Mouse (Mus musculus): ENCODE results near the gene Nelfe. TPM values are rescaled to one million over a fixed set of nuclear protein-coding genes. Genes with fewer than 3 reads are reported as not detected.
A peak's percentile ranks its signal among the peaks of the same experiment; 100 is the strongest.

Nelfe gene
- total RNA-seq, 1 experiment from 2014 or later: 58.4 TPM

DNA sequence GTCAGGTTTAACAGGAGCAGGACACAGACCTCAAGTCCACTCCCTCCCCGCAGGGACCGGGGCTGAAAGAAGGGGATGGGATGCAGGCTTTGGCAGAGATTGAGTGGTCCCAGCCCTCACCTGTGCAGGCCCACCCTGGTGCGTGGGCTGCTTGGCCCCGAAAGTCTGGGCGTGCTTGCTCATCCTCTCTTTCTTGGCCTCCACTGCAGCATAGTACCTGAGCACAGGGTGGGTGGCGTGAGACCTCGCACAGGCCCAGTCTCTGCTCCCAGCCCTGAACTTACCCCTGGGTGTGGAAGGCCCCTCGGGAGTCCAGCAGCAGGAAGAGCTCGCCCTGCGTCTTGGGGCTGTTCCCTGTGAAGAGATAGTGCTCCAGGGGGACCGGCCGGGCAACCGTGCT lies 5.3 kb upstream of the Nelfe start:
- DNase-seq: no peak

DNA sequence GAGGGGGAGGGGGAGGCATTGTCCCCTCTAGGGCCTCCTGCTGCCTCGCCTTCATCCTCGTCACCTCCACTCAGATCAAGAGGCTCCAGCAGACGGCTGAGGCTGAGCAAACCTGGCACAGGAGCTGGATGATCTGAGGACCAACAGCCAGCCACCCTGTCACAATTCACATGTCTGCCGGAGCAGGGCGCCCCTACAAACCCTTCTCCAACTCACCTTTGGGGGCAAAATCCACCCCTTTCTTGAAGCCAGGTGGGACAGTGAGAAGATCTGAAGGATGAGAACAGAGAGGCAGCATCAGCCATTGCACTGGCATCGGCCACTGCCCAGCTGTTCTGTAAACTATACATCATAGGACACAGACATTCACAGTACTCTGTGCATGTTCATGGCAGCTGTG lies 3.0 kb upstream of the Nelfe start:
- no peak for DNase-seq

DNA sequence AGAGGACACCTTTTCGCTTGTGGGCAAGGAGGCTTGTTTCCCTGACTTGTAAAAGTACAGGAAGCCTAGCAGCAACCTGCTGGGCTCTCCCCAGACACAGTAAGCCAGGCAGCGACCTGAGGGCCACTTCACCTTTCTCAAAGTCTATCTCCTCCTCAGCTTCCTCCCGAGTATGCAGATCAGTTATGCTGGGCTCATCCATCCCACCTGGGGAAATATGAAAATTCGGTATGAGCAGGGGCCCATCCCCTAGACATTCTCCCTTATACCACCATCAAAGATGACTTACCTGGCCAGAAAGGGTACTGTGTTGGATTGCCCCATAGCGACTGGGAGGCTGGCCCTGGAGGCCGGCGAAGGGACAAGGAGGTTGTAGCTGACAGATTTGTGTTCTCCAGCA lies 2.6 kb upstream of the Nelfe start:
- DNase-seq: no peak

DNA sequence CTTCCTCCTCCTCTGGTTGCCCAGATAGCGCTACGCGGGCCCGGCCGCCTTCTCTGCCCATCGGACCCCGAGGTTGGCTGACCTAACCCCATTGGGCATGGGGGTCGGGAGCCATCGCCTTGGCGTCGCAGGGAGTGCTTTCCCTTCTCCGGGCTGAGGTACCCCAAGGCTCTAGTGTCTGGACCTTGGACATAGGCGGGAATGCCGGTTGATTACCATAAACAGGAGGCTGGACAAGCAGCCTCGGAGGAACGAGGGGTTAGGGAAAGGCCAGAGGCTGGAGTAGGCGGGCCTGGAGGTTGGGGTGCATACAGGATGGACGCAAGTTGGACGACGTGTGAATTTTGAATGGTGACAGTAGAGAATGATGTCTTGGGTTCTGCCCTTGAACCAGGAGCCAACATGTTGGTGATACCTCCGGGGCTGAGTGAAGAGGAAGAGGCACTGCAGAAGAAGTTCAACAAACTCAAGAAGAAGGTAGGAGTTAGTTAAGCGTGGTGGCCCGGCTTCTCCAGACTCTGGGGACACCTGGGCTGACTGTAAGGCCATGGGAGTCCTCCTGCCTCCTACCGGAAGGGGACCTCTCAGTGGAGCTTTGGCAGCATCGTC lies 430 bp downstream of the Nelfe start:
- no peak for DNase-seq

DNA sequence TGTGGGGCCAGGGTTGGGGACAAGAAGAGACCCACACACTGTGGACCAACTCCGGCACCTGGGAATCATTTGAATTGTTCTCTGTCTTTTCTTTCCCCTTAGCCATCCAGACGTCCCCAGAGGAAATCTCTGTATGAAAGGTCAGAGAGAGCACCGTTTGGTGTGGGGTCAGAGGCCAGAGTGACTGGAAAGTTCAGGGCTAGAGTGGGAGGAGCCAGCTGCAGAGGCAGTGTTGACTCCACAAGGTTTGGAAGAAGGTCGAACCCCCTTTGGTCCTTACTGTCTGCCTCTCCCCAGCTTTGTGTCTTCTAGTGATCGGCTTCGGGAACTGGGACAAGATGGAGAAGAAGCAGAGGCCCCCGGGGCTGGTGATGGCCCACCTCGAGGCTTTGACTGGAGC lies 3.3 kb downstream of the Nelfe start:
- DNase-seq: no peak

DNA sequence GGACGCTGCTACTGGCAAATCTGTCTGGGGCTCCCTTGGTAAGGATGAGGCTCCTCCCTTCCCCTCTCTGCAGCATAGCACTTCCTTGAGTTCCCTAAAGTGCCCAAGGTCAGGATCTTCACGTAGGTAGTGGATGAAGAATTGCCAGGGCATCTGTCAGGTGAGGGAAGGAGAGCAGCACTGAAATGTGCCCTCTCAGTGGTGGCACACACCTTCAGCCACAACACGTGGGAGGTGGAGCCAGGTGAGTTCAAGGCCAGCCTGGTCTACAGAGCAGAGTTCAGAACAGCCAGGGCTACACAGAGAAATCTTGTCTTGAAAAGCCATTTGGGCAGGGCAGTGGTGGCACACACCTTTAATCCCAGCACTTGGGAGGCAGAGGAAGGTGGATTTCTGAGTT lies 4.6 kb downstream of the Nelfe start:
- no peak for DNase-seq

DNA sequence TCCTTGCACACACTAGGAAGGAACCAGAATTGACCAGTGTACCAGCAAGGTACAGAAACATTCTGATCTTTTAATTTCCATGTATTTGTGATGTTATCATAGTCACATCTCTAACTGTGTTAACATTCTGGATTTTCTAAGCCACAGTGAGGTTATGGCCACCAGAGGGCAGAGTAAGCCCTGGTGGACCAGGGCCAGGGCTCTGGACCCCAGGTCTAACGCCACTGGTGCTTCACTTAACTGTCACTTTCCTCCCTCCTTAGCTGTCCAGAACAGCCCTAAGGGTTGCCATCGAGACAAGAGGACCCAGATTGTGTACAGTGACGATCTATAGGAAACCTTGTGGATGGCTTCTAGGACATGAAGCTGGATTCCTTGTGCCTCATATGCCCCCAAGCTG lies 5.6 kb downstream of the Nelfe start:
- DNase-seq: peak; percentile 80

DNA sequence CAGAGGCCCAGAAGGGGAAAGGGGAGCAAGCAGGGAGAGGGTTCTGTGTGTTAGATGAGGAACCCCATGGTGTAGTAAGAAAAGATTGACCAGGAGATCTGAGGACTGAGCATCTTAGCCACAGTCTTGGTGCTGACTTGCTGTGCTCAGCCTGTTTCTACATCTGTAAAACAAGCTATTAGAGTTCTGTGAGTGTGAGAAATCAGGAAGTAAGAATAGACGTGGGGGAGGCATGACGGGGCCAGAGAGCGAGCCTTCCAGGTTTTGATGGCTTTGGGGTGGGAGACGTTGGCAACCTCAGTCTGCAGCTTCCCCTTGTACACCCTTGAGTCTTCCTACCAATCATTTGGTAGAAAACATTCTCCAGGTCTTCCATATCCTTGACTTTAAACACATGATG lies 8.5 kb downstream of the Nelfe start:
- DNase-seq: no peak

DNA sequence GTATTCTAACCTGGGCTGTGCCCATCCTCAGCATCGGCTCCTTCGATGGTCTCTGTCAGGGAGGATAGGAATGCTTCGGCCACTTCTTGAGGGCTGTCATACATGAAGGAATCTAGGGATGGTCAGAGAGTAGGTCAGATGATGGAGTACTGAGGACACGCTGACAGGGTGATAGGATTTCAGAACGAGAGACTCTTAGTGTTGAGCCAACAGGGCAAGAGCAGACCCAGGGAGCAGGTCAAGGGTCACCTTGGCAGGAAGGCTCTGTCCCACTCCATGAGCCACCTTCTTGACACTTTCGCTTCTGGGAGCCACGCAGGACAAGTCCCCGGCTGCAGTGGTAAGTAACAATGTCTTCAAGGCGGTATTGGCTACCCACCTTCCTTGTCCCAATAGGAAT lies 10.3 kb downstream of the Nelfe start:
- no peak for DNase-seq

DNA sequence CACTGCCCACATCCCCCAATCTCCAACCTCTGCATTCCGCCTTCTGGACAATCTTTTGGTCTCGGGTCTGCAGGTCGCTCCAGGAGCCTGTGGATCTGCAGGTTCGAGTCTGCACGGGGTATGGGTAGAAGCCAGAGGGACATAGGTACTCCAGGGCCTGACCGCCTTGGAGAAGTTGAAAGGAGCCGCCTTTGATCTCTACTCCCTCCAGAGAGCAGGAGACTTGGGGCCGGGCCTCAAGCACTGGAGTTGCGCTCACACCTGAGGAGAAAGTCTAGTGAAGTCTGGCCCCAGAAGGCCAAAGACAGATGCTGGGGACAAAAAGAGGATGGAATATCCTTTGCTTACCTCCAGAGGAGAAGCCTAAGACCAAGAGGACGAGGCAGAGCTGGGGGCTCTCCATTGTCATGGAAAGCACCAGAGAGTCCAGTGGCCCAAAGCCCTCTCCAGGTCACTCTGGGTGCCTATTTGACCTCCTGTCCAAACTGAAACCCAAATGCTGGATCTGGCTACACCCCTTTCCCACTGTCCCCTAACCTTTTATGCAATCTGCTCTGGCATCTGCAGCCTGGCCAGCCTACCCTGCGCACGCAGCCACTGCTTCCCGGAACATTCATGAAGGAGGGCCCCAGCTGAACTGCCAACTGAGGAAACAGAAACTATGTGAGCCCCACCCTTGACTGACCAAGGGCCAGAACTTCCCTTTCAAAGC lies 11.7 kb downstream of the Nelfe start:
- DNase-seq: peak; percentile 47

DNA sequence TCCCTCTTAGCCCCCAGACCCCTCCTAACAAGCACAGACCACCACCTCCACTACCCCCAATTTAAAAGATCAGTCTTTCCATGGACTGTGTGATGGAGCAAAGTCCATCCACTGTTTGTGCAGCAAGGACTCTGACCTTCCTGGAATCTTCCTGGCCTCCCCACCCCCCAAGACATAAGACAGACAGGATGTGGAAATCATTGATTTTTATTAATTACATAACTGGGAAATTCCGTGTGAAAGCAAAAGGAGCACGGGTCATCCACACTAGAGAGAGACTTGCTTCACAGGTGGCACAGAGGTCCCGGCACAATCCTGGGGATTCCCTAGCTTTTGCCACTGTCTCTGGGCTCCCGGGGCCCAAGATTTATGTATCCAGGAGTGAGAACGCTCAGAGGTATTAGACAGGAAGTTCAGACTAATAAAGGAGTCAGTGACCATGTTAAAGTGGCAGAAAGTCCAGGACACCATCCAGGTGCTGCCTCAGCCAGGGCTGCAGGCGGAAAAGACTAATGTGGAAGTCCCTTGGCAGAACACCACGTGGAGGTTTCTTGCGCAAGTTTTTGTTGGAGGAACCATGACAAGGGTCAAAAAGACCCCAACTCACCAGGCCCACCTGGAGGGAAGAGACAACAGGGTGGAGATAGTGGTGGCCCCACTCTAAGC lies 12.4 kb downstream of the Nelfe start, which contains the start of gene Cfb:
Cfb (minus strand) TSS at position 103 of the 666 bp plus-strand sequence.
- DNase-seq: no peak

DNA sequence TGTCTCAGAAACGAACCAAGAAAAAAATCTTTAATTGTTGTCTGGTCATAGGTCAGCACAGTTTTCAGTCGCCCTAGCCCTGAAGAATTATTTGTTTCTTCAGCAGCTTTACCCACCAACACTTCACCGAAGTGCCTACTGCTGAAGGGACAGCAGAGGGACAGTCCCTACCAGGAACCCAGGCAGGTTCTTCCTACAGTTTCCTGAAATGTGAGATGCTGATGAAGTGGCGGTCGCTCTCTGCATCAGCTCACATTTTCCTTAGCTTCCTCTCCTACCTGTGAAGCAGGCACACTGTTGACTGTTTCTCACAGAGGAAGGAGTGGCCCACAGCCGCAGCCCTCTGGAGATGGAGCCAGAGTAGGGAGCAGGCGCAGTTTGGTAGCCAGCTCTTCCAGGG lies 15.8 kb downstream of the Nelfe start:
- no peak for DNase-seq

DNA sequence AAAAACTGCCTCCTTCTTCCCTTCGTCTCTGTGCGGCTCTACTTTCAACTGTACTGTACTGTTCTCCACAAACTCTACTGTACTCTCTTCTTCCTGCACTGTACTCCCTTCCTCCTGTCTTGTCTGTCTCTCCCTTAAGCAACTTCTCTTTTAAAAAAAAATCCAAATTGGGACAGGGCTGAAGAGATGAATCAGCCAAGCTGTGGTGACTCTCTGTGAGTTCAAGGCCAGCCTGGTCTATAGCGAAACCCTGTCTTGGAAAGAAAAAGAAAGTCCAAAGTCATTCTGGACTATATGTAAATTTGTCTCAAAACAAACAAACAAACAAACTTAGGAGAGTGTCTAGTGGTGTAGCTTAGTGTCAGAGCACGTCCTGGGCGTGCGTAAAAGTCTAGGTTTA lies 24.1 kb downstream of the Nelfe start:
- DNase-seq: peak; percentile 44

DNA sequence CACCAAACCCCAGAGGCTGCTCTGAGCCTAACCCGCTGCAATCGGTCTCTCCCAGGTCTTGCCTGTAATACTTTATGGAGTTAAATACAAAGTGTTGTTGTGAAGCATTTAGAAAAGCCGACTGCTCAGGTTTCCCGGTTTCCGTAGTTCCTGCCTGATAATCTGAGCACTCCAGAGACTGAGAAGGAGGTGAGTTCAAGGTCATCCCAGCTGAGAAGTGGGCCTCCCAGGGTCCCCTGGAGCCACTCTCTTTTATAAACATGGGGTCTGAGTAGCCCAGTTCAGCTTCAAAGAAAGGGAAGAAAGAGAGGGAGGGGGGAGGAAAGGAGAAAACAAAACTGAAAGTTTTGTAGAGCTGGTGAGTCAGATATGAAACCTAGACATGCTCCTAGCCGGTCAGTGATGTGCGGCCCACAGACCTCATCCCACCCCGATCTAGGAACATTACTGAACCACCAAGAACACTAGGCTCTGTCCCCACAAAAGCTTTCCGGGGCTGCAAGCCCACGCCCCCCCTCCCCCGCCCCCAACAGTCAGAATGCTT lies 29.2 kb downstream of the Nelfe start, which contains the start of gene Zbtb12:
Zbtb12 (plus strand) TSS at position 148 of the 544 bp plus-strand sequence.
- no peak for DNase-seq

DNA sequence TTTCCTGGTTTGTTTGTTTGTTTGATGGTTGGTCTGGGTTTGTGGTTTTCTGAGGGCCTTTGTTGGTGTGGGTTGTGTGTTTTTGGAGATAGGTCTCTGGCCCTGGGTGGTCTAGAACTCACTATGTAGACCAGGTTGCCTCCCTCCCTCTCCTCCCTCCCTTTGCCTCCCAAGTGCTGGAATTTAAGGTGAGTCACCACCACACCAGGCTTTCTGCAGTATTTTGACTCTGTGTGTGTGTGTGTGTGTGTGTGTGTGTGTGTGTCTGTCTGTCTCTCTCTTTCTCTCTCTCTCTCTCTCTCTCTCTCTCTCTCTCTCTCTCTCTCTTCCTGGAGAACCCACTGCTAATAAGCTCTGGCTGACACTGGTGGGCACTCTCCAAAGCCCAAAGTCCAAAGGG lies 31.0 kb downstream of the Nelfe start:
- no peak for DNase-seq

DNA sequence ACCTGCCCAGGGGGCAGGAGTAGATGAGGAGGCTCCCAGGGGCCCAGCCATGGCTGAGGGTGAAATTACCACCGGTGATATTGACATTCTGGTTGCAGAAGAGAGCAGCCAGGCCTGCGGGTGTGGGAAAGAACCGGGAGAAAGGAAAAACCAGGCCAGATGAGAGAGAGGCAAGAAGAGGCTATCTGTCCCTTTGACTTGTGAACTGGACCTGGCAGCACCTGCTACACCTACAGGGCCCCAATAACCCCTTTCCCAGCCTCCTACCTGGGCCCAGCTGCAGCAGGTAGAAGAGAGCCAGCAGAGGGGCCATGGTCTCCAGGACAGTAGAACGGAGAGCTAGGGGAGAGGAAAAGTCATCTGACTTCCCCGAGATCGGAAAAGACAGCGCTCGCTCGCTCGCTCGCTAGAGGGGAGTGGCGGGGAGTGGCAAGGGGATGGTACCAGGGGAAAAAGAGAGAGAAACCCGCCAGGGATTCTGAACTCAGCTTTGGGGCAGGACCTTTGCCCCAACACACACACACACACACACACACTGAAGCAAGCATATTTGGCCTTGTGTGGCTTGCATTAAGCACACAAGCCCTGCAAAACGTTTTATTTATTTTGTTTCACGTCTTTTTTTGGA lies 31.6 kb downstream of the Nelfe start, which contains the start of gene Gm20547:
Gm20547 (minus strand) TSS at position 360 of the 628 bp plus-strand sequence.
- DNase-seq: peak; percentile 42

DNA sequence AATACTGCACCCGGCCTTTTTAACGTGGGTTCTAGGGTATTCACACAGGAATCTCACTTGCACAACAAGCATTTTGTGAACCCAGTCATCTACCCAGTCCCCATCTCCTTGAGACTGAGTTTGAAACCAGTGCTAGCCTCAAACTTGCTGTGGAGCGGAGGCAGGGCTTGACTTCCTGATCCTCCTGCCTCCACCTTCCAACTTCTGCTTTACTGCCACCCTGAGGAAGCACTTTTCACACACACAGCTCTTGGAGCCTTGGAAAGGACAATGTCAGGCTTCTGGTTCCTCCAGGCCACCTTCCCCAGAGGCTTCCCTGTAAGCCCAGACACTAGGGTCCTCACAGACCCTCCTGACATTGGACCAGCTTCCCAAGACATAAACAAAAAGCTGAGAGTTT lies 33.1 kb downstream of the Nelfe start:
- DNase-seq: no peak

DNA sequence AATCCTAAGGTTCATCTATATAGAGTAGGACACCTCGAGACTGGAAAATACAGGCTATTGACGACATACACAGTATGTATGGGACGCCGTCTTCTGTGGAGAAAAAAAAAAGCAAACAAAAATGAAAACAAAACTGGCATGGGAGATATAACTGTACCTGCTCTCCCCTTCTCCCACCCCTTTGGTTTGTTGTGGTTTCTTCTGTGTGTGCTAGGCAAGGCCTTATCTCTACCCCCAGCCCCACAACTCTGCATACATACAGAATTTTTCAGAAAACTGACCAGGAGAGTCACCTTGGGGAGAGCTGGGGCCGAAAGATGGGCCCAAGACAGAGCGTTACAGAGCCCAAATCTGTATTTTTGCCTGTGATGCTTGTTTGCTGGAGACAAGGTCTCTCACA lies 34.5 kb downstream of the Nelfe start:
- DNase-seq: no peak

DNA sequence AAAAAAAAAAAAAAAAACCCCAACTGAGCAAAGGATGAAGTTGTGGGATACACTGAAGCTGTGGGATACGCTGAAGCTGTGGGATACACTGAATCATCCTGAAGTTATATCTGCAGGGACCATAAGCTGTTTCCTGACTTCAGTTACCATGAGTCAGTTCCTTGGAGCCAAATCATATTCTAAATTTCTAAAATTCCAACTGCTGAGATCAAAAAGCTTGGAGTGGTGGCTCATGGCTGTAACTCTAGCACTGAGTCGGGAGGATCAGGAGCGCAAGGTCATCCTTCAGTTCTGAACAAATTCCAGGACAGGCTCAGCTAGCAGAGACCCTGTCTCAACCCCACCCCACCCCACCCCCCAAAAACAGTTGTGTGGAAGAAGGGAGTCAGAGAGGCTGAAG lies 35.4 kb downstream of the Nelfe start:
- DNase-seq: no peak

DNA sequence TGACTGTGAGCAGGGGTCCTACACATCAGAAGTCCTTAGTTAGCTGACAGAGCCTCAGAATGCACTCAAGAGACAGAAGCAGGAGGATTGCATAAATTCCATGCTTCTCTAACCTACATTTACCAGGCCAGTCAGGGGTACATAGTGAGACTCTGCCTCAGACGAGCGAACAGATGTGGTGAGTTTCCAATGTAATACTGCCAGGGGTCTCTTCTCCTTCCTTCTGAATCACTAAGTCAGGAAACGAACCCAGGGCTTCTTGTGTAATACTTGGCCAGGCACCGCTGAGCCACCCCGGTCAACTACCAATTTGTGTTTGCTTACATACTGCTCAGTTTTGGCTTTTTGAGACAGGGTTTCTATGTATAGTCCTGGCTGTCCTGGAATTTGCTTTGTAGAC lies 37.8 kb downstream of the Nelfe start:
- no peak for DNase-seq

DNA sequence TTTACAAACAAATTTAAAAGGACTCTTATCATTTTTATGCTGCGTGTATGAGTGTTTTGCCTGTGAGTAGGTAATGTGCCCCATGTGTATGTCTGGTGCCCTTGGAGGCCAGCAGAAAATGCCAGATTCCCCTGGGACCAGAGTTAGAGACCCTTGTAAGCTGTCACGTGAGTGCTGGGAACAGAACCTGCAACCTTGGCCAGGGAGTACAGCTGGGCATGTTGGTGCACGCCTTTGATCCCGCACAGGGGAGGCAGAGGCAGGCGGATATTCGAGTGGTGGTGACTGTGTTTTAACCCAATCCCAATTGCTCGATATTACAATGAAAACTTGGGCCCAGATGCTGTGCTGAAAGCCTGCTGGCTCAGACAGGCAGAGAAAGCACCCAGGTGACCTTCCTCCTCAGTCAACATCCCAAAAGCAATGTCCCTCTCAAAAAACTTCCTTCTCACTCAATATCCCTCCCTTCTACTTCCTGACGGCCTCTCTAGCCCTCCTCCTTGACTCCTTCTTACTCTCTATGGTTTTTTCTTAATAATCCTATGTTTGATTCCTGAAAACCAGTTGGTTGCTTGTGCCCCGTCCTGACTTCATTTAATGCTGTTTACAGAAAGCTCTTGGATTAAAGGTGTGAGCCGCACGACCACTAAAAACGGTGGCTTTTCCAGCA lies 40.0 kb downstream of the Nelfe start:
- DNase-seq: no peak

DNA sequence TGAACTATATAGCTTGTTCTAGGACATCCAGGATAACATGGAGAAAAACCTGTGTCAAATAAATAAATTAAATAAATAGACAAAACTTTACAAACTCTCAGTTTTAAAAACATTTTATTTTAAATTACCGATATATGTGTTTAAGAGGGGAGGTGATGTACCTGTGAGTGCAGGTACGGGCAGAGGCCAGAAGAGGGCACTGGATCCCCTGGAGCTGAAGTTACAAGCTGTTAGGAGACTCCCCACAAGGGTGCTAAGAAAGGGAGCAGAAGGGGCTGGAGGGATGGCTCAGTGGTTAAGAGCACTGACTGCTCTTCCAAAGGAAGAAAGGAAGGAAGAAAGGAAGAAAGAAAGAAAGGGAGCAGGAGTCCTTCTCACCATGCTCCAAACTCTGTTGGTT lies 41.2 kb downstream of the Nelfe start:
- DNase-seq: no peak
